In the genomic region with DNA sequence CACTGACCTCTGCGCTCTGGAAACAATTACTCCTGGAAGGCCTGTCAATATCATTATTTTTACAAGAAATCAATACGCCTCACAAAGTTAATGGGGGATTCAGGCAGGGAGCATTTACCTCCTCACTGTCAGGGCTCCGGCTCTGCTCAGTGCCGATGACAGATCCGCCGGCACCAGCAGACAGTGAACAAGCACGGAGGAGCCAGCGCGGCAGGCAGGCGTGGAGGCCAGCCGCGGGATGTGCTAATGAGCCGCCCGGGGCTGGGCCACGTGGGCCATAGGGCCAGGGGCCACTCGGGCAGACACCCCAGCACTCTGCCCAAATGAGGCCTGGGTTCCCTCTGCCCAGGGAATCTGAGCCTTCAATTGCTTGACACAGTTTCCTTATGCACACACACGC, we compare ENCODE assay signal across 11 mouse cellular contexts. TPM values are rescaled to one million over a fixed set of nuclear protein-coding genes. Genes with fewer than 3 reads are reported as not detected.
A peak's percentile ranks its signal among the peaks of the same experiment; 100 is the strongest.
DNase-seq lines count a peak whose midpoint lies in the region; ATAC-seq and TF ChIP-seq lines count a peak whose summit lies in the region.
"Had no signal": no experiment of that assay in that cellular context is flagged by ENCODE, and none has a peak within 500 bp of the region (broad histone marks: within the 10 kb centered on the region; RNA-seq: fewer than 3 reads in every experiment).

No protein-coding gene starts in this region.

- H3K9me3 ChIP-seq in kidney, embryonic 15.5 days (replicated peaks): no peaks in the 10 kb centered on the region
- H3K9me3 ChIP-seq in embryonic facial prominence, embryonic 11.5 days (replicated peaks; ENCODE audit: control insufficient read depth, low read length): no peaks in the 10 kb centered on the region
- no peaks in the 10 kb centered on the region for H3K9me3 ChIP-seq in hindbrain, postnatal 0 days (ENCODE audit: low read length)
- H3K9me3 ChIP-seq in neural tube, embryonic 13.5 days: no peaks in the 10 kb centered on the region

- H3K4me2 ChIP-seq in kidney, embryonic 15.5 days: peak overlapping the region; percentile 10; the same call in 1 of the 2 replicates
- 0 out of 2 replicates have a peak overlapping the region, but pooled peaks have one; percentile 8 for H3K4me2 ChIP-seq in embryonic facial prominence, embryonic 11.5 days (ENCODE audit: low read depth, low read length)
- H3K4me2 ChIP-seq in hindbrain, postnatal 0 days (ENCODE audit: low read depth, low read length): peak overlapping the region; percentile 51
- peak overlapping the region; percentile 47 for H3K4me2 ChIP-seq in neural tube, embryonic 13.5 days

- no peak for ATAC-seq in kidney, embryonic 15.5 days (replicated peaks; ENCODE audit: low FRiP score)
- ATAC-seq in embryonic facial prominence, embryonic 11.5 days (replicated peaks; ENCODE audit: insufficient number of reproducible peaks, low FRiP score, low TSS enrichment, low read depth): peak; percentile 50; the same call in 1 of the 2 replicates
- ATAC-seq in hindbrain, postnatal 0 days: 0 out of 2 replicates have a peak, but pooled peaks have one; percentile 39
- 0 out of 2 replicates have a peak, but pooled peaks have one; percentile 10 for ATAC-seq in neural tube, embryonic 13.5 days (ENCODE audit: low read depth)
- ATAC-seq: lung, postnatal 0 days had no signal

- no peaks in the 10 kb centered on the region for H3K36me3 ChIP-seq in kidney, embryonic 15.5 days
- no peaks in the 10 kb centered on the region for H3K36me3 ChIP-seq in embryonic facial prominence, embryonic 11.5 days (replicated peaks; ENCODE audit: control insufficient read depth, insufficient read depth, low read depth, low read length)
- H3K36me3 ChIP-seq in hindbrain, postnatal 0 days (ENCODE audit: insufficient read depth, low read length): no peaks in the 10 kb centered on the region
- no peaks in the 10 kb centered on the region for H3K36me3 ChIP-seq in neural tube, embryonic 13.5 days

- no peak for TF ChIP-seq CTCF in hindbrain, postnatal 0 days (IDR thresholded peaks at IDR 0.05; ENCODE audit: low read depth)

- H3K4me1 ChIP-seq in kidney, embryonic 15.5 days: peaks cover 34% of the 10 kb centered on the region
- H3K4me1 ChIP-seq in embryonic facial prominence, embryonic 11.5 days (ENCODE audit: control insufficient read depth, insufficient read depth, low read length): peaks cover 21% of the 10 kb centered on the region
- peaks cover 33% of the 10 kb centered on the region for H3K4me1 ChIP-seq in hindbrain, postnatal 0 days (ENCODE audit: insufficient read depth, low read length)
- peaks cover 96% of the 10 kb centered on the region for H3K4me1 ChIP-seq in neural tube, embryonic 13.5 days (replicated peaks)

- no peak for DNase-seq in kidney, postnatal 25 days
- DNase-seq in embryonic facial prominence, embryonic 11.5 days (ENCODE audit: low spot score): peak; percentile 60
- no peak for DNase-seq in hindbrain, postnatal 0 days (ENCODE audit: low spot score)
- DNase-seq in cerebellum, adult 11 months: no peak
- no peak for DNase-seq in left cerebral cortex, postnatal 36 days (ENCODE audit: low spot score in 2 of 2)
- no peak for DNase-seq in T-cell, adult 2 months (ENCODE audit: low spot score)
- DNase-seq: adrenal gland, postnatal 14 days; kidney, adult 2 months had no signal

- H3K27me3 ChIP-seq in kidney, embryonic 15.5 days: peaks cover 44% of the 10 kb centered on the region
- H3K27me3 ChIP-seq in embryonic facial prominence, embryonic 11.5 days (ENCODE audit: control insufficient read depth, insufficient read depth, low read length): no peaks in the 10 kb centered on the region
- no peaks in the 10 kb centered on the region for H3K27me3 ChIP-seq in hindbrain, postnatal 0 days (ENCODE audit: insufficient read depth, low read length)
- H3K27me3 ChIP-seq in neural tube, embryonic 13.5 days: no peaks in the 10 kb centered on the region

- no peak overlapping the region for H3K27ac ChIP-seq in kidney, embryonic 15.5 days
- no peak overlapping the region for H3K27ac ChIP-seq in embryonic facial prominence, embryonic 11.5 days (replicated peaks; ENCODE audit: low read depth, low read length)
- peak overlapping the region; percentile 32; the same call in 1 of the 2 replicates for H3K27ac ChIP-seq in hindbrain, postnatal 0 days
- peak overlapping the region; percentile 68 for H3K27ac ChIP-seq in neural tube, embryonic 13.5 days (replicated peaks)

- 16% methylated on average over 17 of the region's 17 CpGs for WGBS in kidney, embryonic 15.5 days
- WGBS in embryonic facial prominence, embryonic 11.5 days: 4% methylated on average over 17 of the region's 17 CpGs
- WGBS in hindbrain, postnatal 0 days: 12% methylated on average over 17 of the region's 17 CpGs
- 10% methylated on average over 17 of the region's 17 CpGs for WGBS in neural tube, embryonic 13.5 days

- no peak overlapping the region for H3K4me3 ChIP-seq in kidney, embryonic 15.5 days (replicated peaks)
- no peak overlapping the region for H3K4me3 ChIP-seq in embryonic facial prominence, embryonic 11.5 days (ENCODE audit: low read depth, low read length)
- H3K4me3 ChIP-seq in hindbrain, postnatal 0 days (ENCODE audit: low read length): peak overlapping the region; percentile 13
- H3K4me3 ChIP-seq in neural tube, embryonic 13.5 days: peak overlapping the region; percentile 13

- intact Hi-C loops in left cerebral cortex, postnatal 36 days (cut with DNase I): no loop called here

- H3K9ac ChIP-seq in kidney, embryonic 15.5 days: no peak overlapping the region
- H3K9ac ChIP-seq in embryonic facial prominence, embryonic 11.5 days (replicated peaks; ENCODE audit: low read length): 0 out of 2 replicates have a peak overlapping the region, but pooled peaks have one; percentile 25
- peak overlapping the region; percentile 24; the same call in 1 of the 2 replicates for H3K9ac ChIP-seq in hindbrain, postnatal 0 days (replicated peaks; ENCODE audit: low read length)
- peak overlapping the region; percentile 58 for H3K9ac ChIP-seq in neural tube, embryonic 13.5 days

RNA-seq across cellular contexts. Expression of gene Ebf3, which starts 47.7 kb away (rescaled TPM):
- polyA plus RNA-seq in kidney, embryonic 15.5 days (2015; fragmentation: Nextera tagmentation; extraction: Ambion mirVana): 1.5 and 1.6 TPM in 2 replicates
- polyA plus RNA-seq in embryonic facial prominence, embryonic 11.5 days (2014; fragmentation: Nextera tagmentation; extraction: Ambion mirVana): 7.2 and 7.9 TPM in 2 replicates
- 123 and 142 TPM in 2 replicates for total RNA-seq in hindbrain, postnatal 0 days (2014; rRNA removed)
- 11.5 and 13.0 TPM in 2 replicates for polyA plus RNA-seq in hindbrain, postnatal 0 days (2015; fragmentation: Nextera tagmentation; extraction: Ambion mirVana)
- polyA plus RNA-seq in neural tube, embryonic 13.5 days (2015; fragmentation: Nextera tagmentation; extraction: Ambion mirVana): 23.9 and 24.1 TPM in 2 replicates
- under 1 TPM; 0.32 to 0.72 TPM for total RNA-seq in left cerebral cortex, postnatal 36 days (2021)
- polyA plus RNA-seq: lung, postnatal 0 days had no signal

Comparison
In these comparisons a context has a peak if more than half of its experiments do, and no peak if none do; other contexts are left out.
1. H3K27ac ChIP-seq: peak in hindbrain, postnatal 0 days (single experiment) and neural tube, embryonic 13.5 days (single experiment); none in kidney, embryonic 15.5 days (single experiment) and embryonic facial prominence, embryonic 11.5 days (single experiment).
2. H3K4me3 ChIP-seq: peak in hindbrain, postnatal 0 days (single experiment) and neural tube, embryonic 13.5 days (single experiment); none in kidney, embryonic 15.5 days (single experiment) and embryonic facial prominence, embryonic 11.5 days (single experiment).
3. Peak in every context shown above with its lines, with median percentiles within 50 percentile points of each other: H3K4me2 ChIP-seq.